Mouse (Mus musculus): Measurements from ENCODE around the gene Adra2b. TPM values are rescaled to one million over a fixed set of nuclear protein-coding genes. Genes with fewer than 3 reads are reported as not detected.

Gene Adra2b
- total and polyA plus RNA-seq, 3 experiments = not detected

DNA sequence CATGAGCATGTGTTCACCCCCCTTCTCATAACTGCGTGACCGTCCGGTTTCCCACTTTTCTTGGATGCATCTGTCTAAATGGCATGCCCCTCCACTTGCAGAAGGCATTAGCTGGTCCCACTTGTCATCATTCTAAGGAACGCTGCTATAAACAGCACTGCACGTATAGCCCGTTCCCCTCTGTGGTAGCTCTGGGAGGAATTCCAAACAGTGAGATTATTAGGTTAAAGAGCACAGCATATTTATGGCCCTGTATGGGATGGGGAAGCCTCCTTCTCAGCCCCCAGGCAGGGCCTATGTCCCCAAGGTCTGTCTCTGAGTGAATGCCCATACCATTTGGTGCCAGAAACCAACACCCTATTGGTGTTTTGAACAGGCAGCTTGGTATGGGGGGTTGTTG is 48.1 kb downstream of the Adra2b start:
- H3K27me3 ChIP-seq (ENCODE audit: control insufficient read depth in 1 of 2, insufficient read depth in 2 of 2, low read length in 2 of 2) = peaks cover 1 to 6% of the 10 kb centered on the region in 2 experiments; a peak in 3 of 4 replicates
- no peaks in the 10 kb centered on the region for H3K9me3 ChIP-seq (replicated peaks; ENCODE audit: insufficient read depth, low read length)
- H3K4me1 ChIP-seq (ENCODE audit: control insufficient read depth in 1 of 2, insufficient read depth in 2 of 2, low read length in 2 of 2) = no peaks in the 10 kb centered on the region
- H3K36me3 ChIP-seq (ENCODE audit: control insufficient read depth in 1 of 2, insufficient read depth in 2 of 2, low read length in 2 of 2) = no peaks in the 10 kb centered on the region
- H3K9ac ChIP-seq (ENCODE audit: control insufficient read depth, low read depth, low read length, poor library complexity, severe bottlenecking) = no peak overlapping the region
- no peak overlapping the region for H3K4me3 ChIP-seq (ENCODE audit: control insufficient read depth in 1 of 2, insufficient read depth in 1 of 2, low read depth in 2 of 2, low read length in 2 of 2)
- H3K79me2 ChIP-seq (ENCODE audit: control insufficient read depth, insufficient read depth, low read length, poor library complexity) = no peaks in the 10 kb centered on the region
- TF ChIP-seq GATA1 (IDR thresholded peaks at IDR 0.05; ENCODE audit: low read depth, low read length) (no peak), MYC (IDR thresholded peaks at IDR 0.05; ENCODE audit: low read depth, low read length) (no peak), E2F4 (IDR thresholded peaks at IDR 0.05; ENCODE audit: borderline replicate concordance, low read depth, low read length) (no peak), TAL1 (IDR thresholded peaks at IDR 0.05; ENCODE audit: low read length) (no peak), EP300 (IDR thresholded peaks at IDR 0.05; ENCODE audit: low read depth in 1 of 2, low read length in 2 of 2) (no peak), MEF2A (IDR thresholded peaks at IDR 0.05; ENCODE audit: extremely low read depth, insufficient replicate concordance, low read depth, low read length, poor library complexity, severe bottlenecking) (no peak), CHD1 (IDR thresholded peaks at IDR 0.05; ENCODE audit: low read depth, low read length) (no peak), POLR2AphosphoS2 (IDR thresholded peaks at IDR 0.05; ENCODE audit: low read length) (no peak)
- H3K27ac ChIP-seq (ENCODE audit: control insufficient read depth, low read depth, low read length) = no peak overlapping the region
- no peak for DNase-seq (ENCODE audit: low read depth, low spot score)

DNA sequence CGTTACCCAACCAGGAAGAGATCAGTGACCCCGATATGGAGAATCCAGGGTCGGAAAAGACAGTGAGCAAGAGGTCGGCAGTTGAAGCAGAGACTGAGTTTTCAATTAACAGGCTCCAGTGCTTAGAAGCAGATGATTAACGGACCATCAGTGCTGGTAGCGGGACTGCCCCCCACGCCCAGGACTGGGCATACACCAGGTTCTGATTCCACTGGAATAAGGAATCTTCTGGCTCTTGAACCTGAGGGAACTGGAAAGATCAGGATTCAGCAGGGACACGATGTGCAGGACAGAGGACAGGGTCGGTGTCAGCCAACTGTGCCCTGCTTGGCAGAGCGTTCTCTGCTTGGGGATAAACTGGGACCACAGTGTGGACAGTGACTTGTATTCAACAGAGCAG is 52.8 kb downstream of the Adra2b start:
- Histone ChIP-seq H3K9me3 (replicated peaks; ENCODE audit: insufficient read depth, low read length) (no peaks in the 10 kb centered on the region), H3K27ac (ENCODE audit: control insufficient read depth, low read depth, low read length) (no peak overlapping the region), H3K27me3 (ENCODE audit: control insufficient read depth in 1 of 2, insufficient read depth in 2 of 2, low read length in 2 of 2) (peaks cover 1 to 9% of the 10 kb centered on the region in 2 experiments; a peak in 3 of 4 replicates), H3K9ac (ENCODE audit: control insufficient read depth, low read depth, low read length, poor library complexity, severe bottlenecking) (no peak overlapping the region), H3K4me3 (ENCODE audit: control insufficient read depth in 1 of 2, insufficient read depth in 1 of 2, low read depth in 2 of 2, low read length in 2 of 2) (no peak overlapping the region), H3K36me3 (ENCODE audit: control insufficient read depth in 1 of 2, insufficient read depth in 2 of 2, low read length in 2 of 2) (no peaks in the 10 kb centered on the region), H3K4me1 (ENCODE audit: control insufficient read depth in 1 of 2, insufficient read depth in 2 of 2, low read length in 2 of 2) (no peaks in the 10 kb centered on the region), H3K79me2 (ENCODE audit: control insufficient read depth, insufficient read depth, low read length, poor library complexity) (no peaks in the 10 kb centered on the region)
- DNase-seq (ENCODE audit: low read depth, low spot score) = no peak
- TF ChIP-seq TBP (IDR thresholded peaks at IDR 0.05; ENCODE audit: low read depth, low read length) (no peak), POLR2AphosphoS2 (IDR thresholded peaks at IDR 0.05; ENCODE audit: low read length) (no peak)

DNA sequence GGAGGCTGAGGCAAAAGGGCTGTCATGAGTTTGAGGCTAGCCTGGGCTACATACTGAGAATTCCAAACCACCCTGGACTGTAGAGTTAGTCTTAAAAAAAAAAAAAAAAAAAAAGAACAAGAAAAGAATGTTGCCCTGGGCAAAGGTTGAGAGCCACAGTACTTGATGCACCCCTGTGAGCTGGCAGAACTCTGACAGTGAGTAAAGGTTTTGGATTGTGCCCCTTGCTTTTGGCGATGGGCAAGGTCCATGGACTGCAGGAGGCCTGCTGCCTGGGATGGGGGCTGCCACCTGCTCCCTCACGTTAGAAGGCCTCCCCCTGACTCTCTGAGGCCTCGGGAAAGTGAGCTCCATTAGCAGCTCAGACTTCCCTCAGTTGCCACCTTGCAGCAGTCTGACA is 53.7 kb downstream of the Adra2b start:
- Histone ChIP-seq H3K27me3 (ENCODE audit: control insufficient read depth in 1 of 2, insufficient read depth in 2 of 2, low read length in 2 of 2) (peaks cover 1 to 9% of the 10 kb centered on the region in 2 experiments; a peak in 3 of 4 replicates), H3K4me1 (ENCODE audit: control insufficient read depth in 1 of 2, insufficient read depth in 2 of 2, low read length in 2 of 2) (no peaks in the 10 kb centered on the region), H3K36me3 (ENCODE audit: control insufficient read depth in 1 of 2, insufficient read depth in 2 of 2, low read length in 2 of 2) (no peaks in the 10 kb centered on the region), H3K4me3 (ENCODE audit: control insufficient read depth in 1 of 2, insufficient read depth in 1 of 2, low read depth in 2 of 2, low read length in 2 of 2) (no peak overlapping the region), H3K79me2 (ENCODE audit: control insufficient read depth, insufficient read depth, low read length, poor library complexity) (no peaks in the 10 kb centered on the region), H3K27ac (ENCODE audit: control insufficient read depth, low read depth, low read length) (no peak overlapping the region), H3K9ac (ENCODE audit: control insufficient read depth, low read depth, low read length, poor library complexity, severe bottlenecking) (no peak overlapping the region), H3K9me3 (replicated peaks; ENCODE audit: insufficient read depth, low read length) (no peaks in the 10 kb centered on the region)
- TF ChIP-seq ZC3H11A (IDR thresholded peaks at IDR 0.05; ENCODE audit: low read depth, low read length) (no peak), POLR2A (IDR thresholded peaks at IDR 0.05; ENCODE audit: control insufficient read depth in 1 of 2, insufficient read depth in 1 of 2, low read depth in 1 of 2, low read length in 2 of 2, poor library complexity in 1 of 2) (no peak), KAT2A (conservative IDR thresholded peaks at IDR 0.05; ENCODE audit: low read depth, low read length) (no peak), RCOR1 (IDR thresholded peaks at IDR 0.05; ENCODE audit: low read depth, low read length) (no peak), MYC (IDR thresholded peaks at IDR 0.05; ENCODE audit: low read depth, low read length) (no peak), SMC3 (IDR thresholded peaks at IDR 0.05; ENCODE audit: low read depth, low read length) (no peak), CHD1 (IDR thresholded peaks at IDR 0.05; ENCODE audit: low read depth, low read length) (no peak), TAL1 (IDR thresholded peaks at IDR 0.05; ENCODE audit: low read length) (no peak), MEF2A (IDR thresholded peaks at IDR 0.05; ENCODE audit: extremely low read depth, insufficient replicate concordance, low read depth, low read length, poor library complexity, severe bottlenecking) (no peak), MAX (IDR thresholded peaks at IDR 0.05; ENCODE audit: low read length) (no peak), CTCF (IDR thresholded peaks at IDR 0.05 in 2 of 3, conservative IDR thresholded peaks at IDR 0.05 in 1 of 3; ENCODE audit: control insufficient read depth in 1 of 3, insufficient read depth in 1 of 3, low read depth in 2 of 3, low read length in 3 of 3, poor library complexity in 1 of 3, severe bottlenecking in 1 of 3) (no peak)
- no peak for DNase-seq (ENCODE audit: low read depth, low spot score)

Other genes with a start within 250 kb of the Adra2b start
- 37.5 and 41.5 TPM in 2 replicates for gene Ncaph, start 229.3 kb upstream of the Adra2b start, total RNA-seq (2012; rRNA removed)
- 10 to 100 TPM in 1 of 2 experiments, not detected in 1; 49.4 TPM for gene Ncaph, start 229.3 kb upstream of the Adra2b start, polyA plus RNA-seq (2012; ENCODE audit: insufficient read depth in 1 of 2, insufficient read length in 2 of 2, low read depth in 1 of 2, low replicate concordance in 2 of 2, missing spikeins in 1 of 2)
- 20.6 and 22.7 TPM in 2 replicates for gene Itpripl1, start 219.8 kb upstream of the Adra2b start, total RNA-seq (2012; rRNA removed)
- 10 to 100 TPM in 1 of 2 experiments, not detected in 1; 27.3 TPM for gene Itpripl1, start 219.8 kb upstream of the Adra2b start, polyA plus RNA-seq (2012; ENCODE audit: insufficient read depth in 1 of 2, insufficient read length in 2 of 2, low read depth in 1 of 2, low replicate concordance in 2 of 2, missing spikeins in 1 of 2)
- gene 1810024B03Rik, start 154.9 kb upstream of the Adra2b start, total RNA-seq (2012; rRNA removed) = 1.2 and 1.5 TPM in 2 replicates
- gene 1810024B03Rik, start 154.9 kb upstream of the Adra2b start, polyA plus RNA-seq (2012; ENCODE audit: insufficient read depth in 1 of 2, insufficient read length in 2 of 2, low read depth in 1 of 2, low replicate concordance in 2 of 2, missing spikeins in 1 of 2) = 1 to 10 TPM in 1 of 2 experiments, not detected in 1; 1.9 TPM
- gene Snrnp200, start 154.8 kb upstream of the Adra2b start, total RNA-seq (2012; rRNA removed) = 114 and 122 TPM in 2 replicates
- gene Snrnp200, start 154.8 kb upstream of the Adra2b start, polyA plus RNA-seq (2012; ENCODE audit: insufficient read depth in 1 of 2, insufficient read length in 2 of 2, low read depth in 1 of 2, low replicate concordance in 2 of 2, missing spikeins in 1 of 2) = 100 to 1,000 TPM in 1 of 2 experiments, 10 to 100 TPM in 1; 67.5 to 137 TPM
- 77.8 and 86.3 TPM in 2 replicates for gene Ciao1, start 115.4 kb upstream of the Adra2b start, total RNA-seq (2012; rRNA removed)
- 10 to 100 TPM in 1 of 2 experiments, not detected in 1; 83.8 TPM for gene Ciao1, start 115.4 kb upstream of the Adra2b start, polyA plus RNA-seq (2012; ENCODE audit: insufficient read depth in 1 of 2, insufficient read length in 2 of 2, low read depth in 1 of 2, low replicate concordance in 2 of 2, missing spikeins in 1 of 2)
- 8.3 and 10.3 TPM in 2 replicates for gene Tmem127, start 115.3 kb upstream of the Adra2b start, total RNA-seq (2012; rRNA removed)
- gene Tmem127, start 115.3 kb upstream of the Adra2b start, polyA plus RNA-seq (2012; ENCODE audit: insufficient read depth in 1 of 2, insufficient read length in 2 of 2, low read depth in 1 of 2, low replicate concordance in 2 of 2, missing spikeins in 1 of 2) = 10 to 100 TPM in 1 of 2 experiments, not detected in 1; 16.6 TPM
- gene Stard7, start 93.0 kb upstream of the Adra2b start, total RNA-seq (2012; rRNA removed) = 87.9 and 88.0 TPM in 2 replicates
- gene Stard7, start 93.0 kb upstream of the Adra2b start, polyA plus RNA-seq (2012; ENCODE audit: insufficient read depth in 1 of 2, insufficient read length in 2 of 2, low read depth in 1 of 2, low replicate concordance in 2 of 2, missing spikeins in 1 of 2) = 100 to 1,000 TPM in 1 of 2 experiments, 10 to 100 TPM in 1; 87.7 to 134 TPM
- 6.5 and 10.4 TPM in 2 replicates for gene Dusp2, start 27.0 kb upstream of the Adra2b start, total RNA-seq (2012; rRNA removed)
- 10 to 100 TPM in 1 of 2 experiments, not detected in 1; 11.6 TPM for gene Dusp2, start 27.0 kb upstream of the Adra2b start, polyA plus RNA-seq (2012; ENCODE audit: insufficient read depth in 1 of 2, insufficient read length in 2 of 2, low read depth in 1 of 2, low replicate concordance in 2 of 2, missing spikeins in 1 of 2)
- gene Astl, start 24.6 kb upstream of the Adra2b start, total RNA-seq (2012; rRNA removed) = not detected in 2 replicates
- gene Astl, start 24.6 kb upstream of the Adra2b start, polyA plus RNA-seq (2012; ENCODE audit: insufficient read depth in 1 of 2, insufficient read length in 2 of 2, low read depth in 1 of 2, low replicate concordance in 2 of 2, missing spikeins in 1 of 2) = not detected
- not detected in 2 replicates for gene Gpat2, start 62.0 kb downstream of the Adra2b start, total RNA-seq (2012; rRNA removed)
- gene Gpat2, start 62.0 kb downstream of the Adra2b start, polyA plus RNA-seq (2012; ENCODE audit: insufficient read depth in 1 of 2, insufficient read length in 2 of 2, low read depth in 1 of 2, low replicate concordance in 2 of 2, missing spikeins in 1 of 2) = under 1 TPM in 1 of 2 experiments, not detected in 1; 0.07 TPM
- 7.2 and 8.2 TPM in 2 replicates for gene Fahd2a, start 81.4 kb downstream of the Adra2b start, total RNA-seq (2012; rRNA removed)
- 1 to 10 TPM in 1 of 2 experiments, not detected in 1; 6.8 TPM for gene Fahd2a, start 81.4 kb downstream of the Adra2b start, polyA plus RNA-seq (2012; ENCODE audit: insufficient read depth in 1 of 2, insufficient read length in 2 of 2, low read depth in 1 of 2, low replicate concordance in 2 of 2, missing spikeins in 1 of 2)
- not detected in 2 replicates for gene Kcnip3, start 158.9 kb downstream of the Adra2b start, total RNA-seq (2012; rRNA removed)
- under 1 TPM in 1 of 2 experiments, not detected in 1; 0.22 TPM for gene Kcnip3, start 158.9 kb downstream of the Adra2b start, polyA plus RNA-seq (2012; ENCODE audit: insufficient read depth in 1 of 2, insufficient read length in 2 of 2, low read depth in 1 of 2, low replicate concordance in 2 of 2, missing spikeins in 1 of 2)
- not detected in 2 replicates for gene Prom2, start 178.3 kb downstream of the Adra2b start, total RNA-seq (2012; rRNA removed)
- not detected for gene Prom2, start 178.3 kb downstream of the Adra2b start, polyA plus RNA-seq (2012; ENCODE audit: insufficient read depth in 1 of 2, insufficient read length in 2 of 2, low read depth in 1 of 2, low replicate concordance in 2 of 2, missing spikeins in 1 of 2)
- 2.7 and 4.2 TPM in 2 replicates for gene Zfp661, start 223.9 kb downstream of the Adra2b start, total RNA-seq (2012; rRNA removed)
- 1 to 10 TPM in 1 of 2 experiments, not detected in 1; 5.9 TPM for gene Zfp661, start 223.9 kb downstream of the Adra2b start, polyA plus RNA-seq (2012; ENCODE audit: insufficient read depth in 1 of 2, insufficient read length in 2 of 2, low read depth in 1 of 2, low replicate concordance in 2 of 2, missing spikeins in 1 of 2)
- gene Mrps5, start 224.0 kb downstream of the Adra2b start, total RNA-seq (2012; rRNA removed) = 124 and 133 TPM in 2 replicates
- gene Mrps5, start 224.0 kb downstream of the Adra2b start, polyA plus RNA-seq (2012; ENCODE audit: insufficient read depth in 1 of 2, insufficient read length in 2 of 2, low read depth in 1 of 2, low replicate concordance in 2 of 2, missing spikeins in 1 of 2) = 1,000 to 10,000 TPM in 1 of 2 experiments, 100 to 1,000 TPM in 1; 124 to 1,057 TPM